Mouse (Mus musculus) neural tube, embryonic 14.5 days (tissue): ENCODE measurements around the gene Fgfr2. TPM values are rescaled to one million over a fixed set of nuclear protein-coding genes. Genes with fewer than 3 reads are reported as not detected.

Source experiments
- ATAC-seq: fragments of 200-750 bp; cut with Nextera tagmentation; 2 replicates; pipeline ENCODE4 v1.8.0; 2017; ENCODE audit warnings: low read depth, mild to moderate bottlenecking, moderate TSS enrichment, moderate library complexity
- H3K27ac ChIP-seq: fragments of 300-500 bp; sonication (generic); 2 replicates; pipeline ENCODE4 v1.5.1; 2014; ENCODE audit warnings: low read depth, mild to moderate bottlenecking, control low read depth, low read length, moderate library complexity, mixed read lengths
- H3K27me3 ChIP-seq: fragments of 300-500 bp; sonication (generic); 2 replicates; pipeline ENCODE4 v1.6.1; 2014; ENCODE audit warnings: low read length; ENCODE audit not compliant: control insufficient read depth, insufficient read depth
- H3K36me3 ChIP-seq: fragments of 300-500 bp; sonication (generic); 2 replicates; pipeline ENCODE4 v1.6.1; 2014; ENCODE audit warnings: low read length, mixed read lengths; ENCODE audit not compliant: control insufficient read depth, insufficient read depth
- H3K4me1 ChIP-seq: fragments of 300-500 bp; sonication (generic); 2 replicates; pipeline ENCODE4 v1.6.1; 2014; ENCODE audit warnings: low read length; ENCODE audit not compliant: control insufficient read depth, insufficient read depth
- H3K4me2 ChIP-seq: fragments of 300-500 bp; sonication (generic); 2 replicates; pipeline ENCODE4 v1.6.1; 2014; ENCODE audit warnings: mild to moderate bottlenecking, low read depth, low read length, control low read depth
- H3K4me3 ChIP-seq: fragments of 300-500 bp; sonication (generic); 2 replicates; pipeline ENCODE4 v1.5.1; 2014; ENCODE audit warnings: low read depth, low read length, control low read depth, mixed read lengths
- H3K9ac ChIP-seq: fragments of 300-500 bp; sonication (generic); replicated peaks from 2 replicates; pipeline ENCODE4 v1.6.1; 2014; ENCODE audit warnings: low read depth, mild to moderate bottlenecking, control low read depth, low read length, mixed read lengths
- H3K9me3 ChIP-seq: fragments of 300-500 bp; sonication (generic); 2 replicates; pipeline ENCODE4 v1.6.1; 2016; ENCODE audit warnings: low read length; ENCODE audit not compliant: control insufficient read depth
- WGBS: fragments of 180-500 bp; shearing (Covaris S2); extraction: QIAGEN DNeasy Blood & Tissue Kit; methylation state at CpG from one replicate; pipeline ENCODE4 v1.1.7; 2014; 5-methylcytosine and 5-hydroxymethylcytosine counted together
- polyA plus RNA-seq: library from polyadenylated mRNA; unstranded; fragments of >200 nt; fragmentation: Nextera tagmentation; extraction: Ambion mirVana; gene quantifications from 2 replicates; pipeline ENCODE4 v1.2.1, GENCODE M21; 2014

The Fgfr2 gene
- polyA plus RNA-seq, 1 experiment from 2014 or later: 28.1 TPM

GRCm38 (mm10) chr7:130743239-130744025, 2379.7 kb downstream of the Fgfr2 start:
- WGBS: 58% methylated on average over 9 of the region's 9 CpGs
- Histone ChIP-seq H3K9me3 (no peaks in the 10 kb centered on the region), H3K27ac (no peak overlapping the region), H3K4me2 (no peak overlapping the region), H3K36me3 (peaks cover 50% of the 10 kb centered on the region), H3K9ac (no peak overlapping the region), H3K4me3 (no peak overlapping the region), H3K4me1 (no peaks in the 10 kb centered on the region), H3K27me3 (no peaks in the 10 kb centered on the region)
- ATAC-seq: no peak; the same call in 1 of the 2 replicates

DNA sequence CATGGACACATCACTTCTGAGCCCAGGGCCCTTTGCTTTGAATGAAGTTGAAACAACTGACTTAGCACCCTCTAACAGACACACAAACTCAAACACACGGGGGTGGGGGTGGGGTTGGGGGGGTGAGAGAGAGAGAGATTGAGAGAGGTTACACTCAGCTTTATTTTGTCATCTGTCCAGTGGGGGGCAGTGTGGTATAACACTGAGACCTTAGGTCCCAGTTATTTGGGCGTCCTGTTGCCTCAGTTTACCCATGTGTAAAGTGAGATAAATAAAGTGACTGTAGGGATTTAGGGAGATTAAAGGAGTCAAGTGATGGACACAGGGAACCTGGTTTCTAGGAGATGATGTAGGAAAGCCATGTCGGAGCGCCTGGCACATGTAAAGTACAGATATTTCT, 2382.1 kb downstream of the Fgfr2 start:
- no peak overlapping the region for H3K4me2 ChIP-seq
- no peaks in the 10 kb centered on the region for H3K4me1 ChIP-seq
- WGBS: 89% methylated on average over 4 of the region's 4 CpGs
- H3K9ac ChIP-seq: no peak overlapping the region
- no peaks in the 10 kb centered on the region for H3K27me3 ChIP-seq
- no peak overlapping the region for H3K4me3 ChIP-seq
- H3K9me3 ChIP-seq: no peaks in the 10 kb centered on the region
- H3K36me3 ChIP-seq: peaks cover 58% of the 10 kb centered on the region
- no peak overlapping the region for H3K27ac ChIP-seq
- no peak for ATAC-seq

GRCm38 (mm10) chr7:130734195-130734787, 2388.9 kb downstream of the Fgfr2 start:
- WGBS: 100% methylated on average over 2 of the region's 2 CpGs
- Histone ChIP-seq H3K27ac (no peak overlapping the region), H3K4me2 (no peak overlapping the region)

GRCm38 (mm10) chr7:130733423-130733822, 2389.7 kb downstream of the Fgfr2 start:
- H3K9me3 ChIP-seq: no peaks in the 10 kb centered on the region
- H3K4me2 ChIP-seq: no peak overlapping the region
- H3K27me3 ChIP-seq: no peaks in the 10 kb centered on the region
- no peak overlapping the region for H3K27ac ChIP-seq
- peaks cover 29% of the 10 kb centered on the region for H3K36me3 ChIP-seq
- no peak overlapping the region for H3K4me3 ChIP-seq
- 93% methylated on average over 8 of the region's 8 CpGs for WGBS
- peaks cover 10% of the 10 kb centered on the region; the same call in 1 of the 2 replicates for H3K4me1 ChIP-seq
- ATAC-seq: no peak
- H3K9ac ChIP-seq: no peak overlapping the region

More at GRCm38 (mm10) chr7:130734195-130734787, 2388.9 kb downstream of the Fgfr2 start:
- H3K9ac ChIP-seq: no peak overlapping the region
- H3K36me3 ChIP-seq: peaks cover 22% of the 10 kb centered on the region
- H3K9me3 ChIP-seq: no peaks in the 10 kb centered on the region
- peaks cover 10% of the 10 kb centered on the region; the same call in 1 of the 2 replicates for H3K4me1 ChIP-seq
- no peak overlapping the region for H3K4me3 ChIP-seq
- no peaks in the 10 kb centered on the region for H3K27me3 ChIP-seq
- ATAC-seq: no peak

DNA sequence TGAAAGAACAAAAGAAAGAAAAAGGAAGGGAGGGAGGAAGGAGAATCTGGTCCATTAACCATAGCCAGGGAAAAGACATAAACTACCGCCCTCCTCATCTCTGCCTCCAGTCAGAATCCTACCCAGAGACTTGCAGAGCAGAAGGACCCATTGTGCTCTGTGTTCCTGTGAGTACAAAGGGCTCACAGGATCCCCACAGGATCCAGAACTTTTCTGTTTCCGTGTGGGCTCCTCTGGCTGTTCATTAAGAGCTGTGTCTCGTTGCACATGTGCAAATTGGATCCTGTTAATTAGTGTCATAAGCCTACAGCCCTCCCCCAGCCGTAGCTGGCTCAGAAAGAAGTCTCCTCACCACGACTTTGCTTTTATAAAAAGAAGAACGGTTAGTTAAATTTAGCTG, 2390.2 kb downstream of the Fgfr2 start:
- peak; percentile 52; the same call in 1 of the 2 replicates for ATAC-seq
- Histone ChIP-seq H3K4me2 (no peak overlapping the region), H3K27me3 (no peaks in the 10 kb centered on the region), H3K9ac (no peak overlapping the region), H3K36me3 (peaks cover 27% of the 10 kb centered on the region), H3K9me3 (no peaks in the 10 kb centered on the region), H3K27ac (peak overlapping the region; percentile 63; the same call in 1 of the 2 replicates), H3K4me1 (peaks cover 10% of the 10 kb centered on the region; the same call in 1 of the 2 replicates), H3K4me3 (no peak overlapping the region)
- 31% methylated on average over 6 of the region's 6 CpGs for WGBS

DNA sequence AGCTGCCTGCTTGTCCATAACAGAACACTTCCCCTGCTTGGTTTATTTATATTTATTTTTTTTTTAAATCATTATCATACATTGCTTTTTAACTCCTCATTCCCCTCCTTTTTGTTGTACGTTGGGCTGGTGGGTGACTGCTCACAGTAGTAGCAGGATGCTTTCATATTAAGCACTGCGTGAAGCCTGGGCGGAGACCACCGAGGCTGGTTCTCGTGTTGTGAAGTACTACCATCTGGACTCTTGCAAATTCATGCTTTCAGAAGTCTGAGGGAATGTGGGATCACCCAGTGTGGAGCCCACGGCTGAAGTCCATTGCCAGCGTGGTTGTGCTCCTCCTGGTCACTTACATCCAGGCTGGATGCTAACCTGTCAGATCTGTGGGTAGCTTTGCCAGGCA, 2391.4 kb downstream of the Fgfr2 start:
- Histone ChIP-seq H3K27me3 (no peaks in the 10 kb centered on the region), H3K4me3 (no peak overlapping the region), H3K9ac (0 out of 2 replicates have a peak overlapping the region, but pooled peaks have one; percentile 13), H3K4me2 (no peak overlapping the region), H3K36me3 (peaks cover 20% of the 10 kb centered on the region; the same call in 1 of the 2 replicates), H3K4me1 (peaks cover 10% of the 10 kb centered on the region; the same call in 1 of the 2 replicates), H3K9me3 (no peaks in the 10 kb centered on the region), H3K27ac (peak overlapping the region; percentile 52; the same call in 1 of the 2 replicates)
- no peak for ATAC-seq
- WGBS: 63% methylated on average over 7 of the region's 7 CpGs

- no peaks in the 10 kb centered on the region for H3K27me3 ChIP-seq
- H3K27ac ChIP-seq: no peak overlapping the region
- H3K9me3 ChIP-seq: no peaks in the 10 kb centered on the region
- no peak overlapping the region for H3K4me2 ChIP-seq
- 94% methylated on average over 4 of the region's 4 CpGs for WGBS
- H3K4me3 ChIP-seq: no peak overlapping the region
- H3K9ac ChIP-seq: no peak overlapping the region
- peaks cover 6% of the 10 kb centered on the region; the same call in 1 of the 2 replicates for H3K4me1 ChIP-seq
- no peak for ATAC-seq
- peaks cover 15% of the 10 kb centered on the region for H3K36me3 ChIP-seq
These were observed 2395.6 kb downstream of the Fgfr2 start for GRCm38 (mm10) chr7:130727560-130727959.

DNA sequence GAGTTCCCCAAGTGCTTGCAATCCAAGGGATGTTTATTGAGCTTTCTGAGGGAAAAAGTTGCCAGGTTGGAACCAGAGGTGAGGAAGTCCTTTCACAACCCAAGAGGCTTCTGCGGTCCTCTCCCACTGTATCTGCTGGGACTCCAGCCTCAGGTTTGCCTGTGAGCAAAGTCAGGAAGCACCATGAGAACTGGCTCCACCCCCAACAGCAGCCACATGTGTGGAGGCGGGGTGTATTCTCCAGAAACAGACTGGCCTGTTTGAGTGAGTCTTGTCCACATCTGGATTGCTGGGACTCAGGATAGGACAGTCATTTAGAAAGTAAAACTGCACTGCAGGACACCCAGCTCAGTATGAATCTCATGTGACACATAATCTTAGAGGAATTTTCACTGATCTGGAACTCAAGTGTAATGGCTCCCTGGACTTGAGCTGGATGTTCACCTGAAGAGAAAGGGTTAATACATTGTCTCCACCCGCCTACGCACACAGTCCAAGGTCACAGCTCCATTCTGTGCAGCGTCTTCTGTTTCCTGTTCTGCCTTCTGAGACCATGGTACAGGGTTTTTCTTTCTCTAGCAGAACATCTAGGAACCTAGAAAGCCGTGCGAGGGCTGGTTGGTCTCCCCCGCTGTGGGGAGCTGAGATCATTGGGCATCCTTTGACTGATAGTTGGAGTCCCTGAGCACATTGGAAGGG, 2396.3 kb downstream of the Fgfr2 start:
- no peaks in the 10 kb centered on the region for H3K9me3 ChIP-seq
- H3K27ac ChIP-seq: no peak overlapping the region
- peaks cover under 1% of the 10 kb centered on the region; the same call in 1 of the 2 replicates for H3K4me1 ChIP-seq
- 73% methylated on average over 8 of the region's 8 CpGs for WGBS
- H3K4me3 ChIP-seq: no peak overlapping the region
- no peak for ATAC-seq
- H3K27me3 ChIP-seq: no peaks in the 10 kb centered on the region
- no peak overlapping the region for H3K4me2 ChIP-seq
- peaks cover 18% of the 10 kb centered on the region for H3K36me3 ChIP-seq
- no peak overlapping the region for H3K9ac ChIP-seq
